Mouse (Mus musculus) forebrain, embryonic 16.5 days (tissue): ENCODE measurements at regions not wholly inside any gene's neighbourhood (a gene's known extent, or its start where the extent isn't known, plus 50 kb on each side); places are given as distances from the start of the nearest gene placed in this dataset.

Experiments used
- ATAC-seq: fragments of 200-750 bp; cut with Nextera tagmentation; 2 replicates; pipeline ENCODE4 v1.8.0; 2017; ENCODE audit warnings: mild to moderate bottlenecking, moderate library complexity
- H3K27ac ChIP-seq: fragments of 300-500 bp; sonication (generic); 2 replicates; pipeline ENCODE4 v1.5.1; 2014; ENCODE audit warnings: low read length, control low read depth
- H3K27me3 ChIP-seq: fragments of 300-500 bp; sonication (generic); replicated peaks from 2 replicates; pipeline ENCODE4 v1.6.1; 2014; ENCODE audit warnings: low read length; ENCODE audit not compliant: control insufficient read depth, insufficient read depth
- H3K36me3 ChIP-seq: fragments of 300-500 bp; sonication (generic); 2 replicates; pipeline ENCODE4 v1.6.1; 2014; ENCODE audit not compliant: control insufficient read depth, insufficient read depth
- H3K4me1 ChIP-seq: fragments of 300-500 bp; sonication (generic); replicated peaks from 2 replicates; pipeline ENCODE4 v1.6.1; 2014; ENCODE audit warnings: low read length; ENCODE audit not compliant: control insufficient read depth, insufficient read depth
- H3K4me2 ChIP-seq: fragments of 300-500 bp; sonication (generic); 2 replicates; pipeline ENCODE4 v1.6.1; 2014; ENCODE audit warnings: mild to moderate bottlenecking, low read length, control low read depth
- H3K4me3 ChIP-seq: fragments of 300-500 bp; sonication (generic); replicated peaks from 2 replicates; pipeline ENCODE4 v1.5.1; 2014; ENCODE audit warnings: mild to moderate bottlenecking, low read length, control low read depth
- H3K9ac ChIP-seq: fragments of 300-500 bp; sonication (generic); replicated peaks from 2 replicates; pipeline ENCODE4 v1.6.1; 2014; ENCODE audit warnings: low read depth, low read length, control low read depth
- H3K9me3 ChIP-seq: fragments of 300-500 bp; sonication (generic); 2 replicates; pipeline ENCODE4 v1.6.1; 2016; ENCODE audit warnings: low read length; ENCODE audit not compliant: control insufficient read depth
- WGBS: fragments of 180-500 bp; shearing (Covaris S2); extraction: QIAGEN DNeasy Blood & Tissue Kit; methylation state at CpG from one replicate; pipeline ENCODE4 v1.1.7; 2014; 5-methylcytosine and 5-hydroxymethylcytosine counted together

DNA sequence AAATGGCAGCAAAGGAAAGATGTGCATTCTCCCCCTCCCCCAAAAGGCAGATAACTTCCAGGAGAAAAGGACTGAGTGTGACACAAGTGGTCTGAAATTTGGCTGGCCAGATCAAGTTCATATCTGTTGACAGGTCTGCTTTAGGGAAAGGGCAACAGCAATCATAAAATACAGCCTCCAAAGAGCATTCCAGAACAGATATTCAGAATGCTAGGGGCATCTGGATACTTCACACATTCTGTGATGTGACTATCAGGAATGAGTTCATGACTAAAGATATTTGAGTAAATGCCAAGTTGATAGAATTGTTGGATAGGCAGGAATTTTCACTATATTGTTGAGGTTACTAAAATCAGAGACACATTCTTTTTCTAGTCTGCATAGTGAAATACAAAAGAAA is 208.2 kb downstream of the Inhba start:
- H3K4me3 ChIP-seq: no peak overlapping the region
- no peak overlapping the region for H3K4me2 ChIP-seq
- no peak overlapping the region for H3K9ac ChIP-seq
- H3K9me3 ChIP-seq: no peaks in the 10 kb centered on the region
- H3K27ac ChIP-seq: no peak overlapping the region
- H3K36me3 ChIP-seq: no peaks in the 10 kb centered on the region
- H3K4me1 ChIP-seq: no peaks in the 10 kb centered on the region
- no peaks in the 10 kb centered on the region for H3K27me3 ChIP-seq
- ATAC-seq: no peak

DNA sequence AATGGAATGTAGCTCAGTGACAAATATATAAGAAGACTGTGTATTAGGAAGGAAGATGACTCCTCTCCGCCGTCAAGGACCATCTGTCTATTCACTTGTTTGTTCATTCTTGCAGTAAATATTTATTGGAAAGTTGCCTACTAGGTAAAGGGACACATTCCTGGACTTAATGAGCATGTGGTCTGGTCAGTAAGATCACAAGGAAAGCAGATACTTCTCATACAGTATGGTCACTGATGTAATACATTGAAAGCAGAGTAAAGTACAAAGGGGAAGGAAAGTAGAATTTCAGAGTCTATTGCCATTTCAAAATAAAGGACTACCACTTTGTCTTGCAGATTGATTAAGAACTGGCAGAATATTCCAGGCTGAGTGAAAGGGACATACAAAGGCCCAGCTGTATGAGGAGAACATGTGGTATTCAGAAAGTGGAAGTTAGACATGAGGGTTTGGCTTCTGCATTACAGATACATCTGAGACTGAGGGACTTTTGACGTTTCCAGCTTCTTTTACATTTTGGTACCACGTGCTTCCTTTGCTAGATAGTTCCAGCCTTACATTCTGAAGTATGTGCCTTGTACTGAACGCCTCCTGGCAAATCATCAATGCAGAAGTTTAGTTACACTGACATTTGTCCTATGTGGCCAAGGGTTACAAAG is 211.4 kb downstream of the Inhba start:
- no peaks in the 10 kb centered on the region for H3K9me3 ChIP-seq
- no peak overlapping the region for H3K9ac ChIP-seq
- no peaks in the 10 kb centered on the region for H3K4me1 ChIP-seq
- WGBS: 70% methylated on average over 5 of the region's 5 CpGs
- no peak overlapping the region for H3K4me2 ChIP-seq
- no peaks in the 10 kb centered on the region for H3K27me3 ChIP-seq
- no peak overlapping the region for H3K27ac ChIP-seq
- no peaks in the 10 kb centered on the region for H3K36me3 ChIP-seq
- ATAC-seq: no peak
- H3K4me3 ChIP-seq: no peak overlapping the region

- ATAC-seq: no peak
- Histone ChIP-seq H3K27ac (no peak overlapping the region), H3K9ac (no peak overlapping the region), H3K27me3 (no peaks in the 10 kb centered on the region), H3K4me1 (no peaks in the 10 kb centered on the region), H3K4me2 (no peak overlapping the region), H3K36me3 (no peaks in the 10 kb centered on the region), H3K9me3 (no peaks in the 10 kb centered on the region), H3K4me3 (no peak overlapping the region)
- WGBS: 84% methylated on average over 3 of the region's 3 CpGs
Observed at GRCm38 (mm10) chr13:16261145-16261544, 249.5 kb downstream of the Inhba start.

DNA sequence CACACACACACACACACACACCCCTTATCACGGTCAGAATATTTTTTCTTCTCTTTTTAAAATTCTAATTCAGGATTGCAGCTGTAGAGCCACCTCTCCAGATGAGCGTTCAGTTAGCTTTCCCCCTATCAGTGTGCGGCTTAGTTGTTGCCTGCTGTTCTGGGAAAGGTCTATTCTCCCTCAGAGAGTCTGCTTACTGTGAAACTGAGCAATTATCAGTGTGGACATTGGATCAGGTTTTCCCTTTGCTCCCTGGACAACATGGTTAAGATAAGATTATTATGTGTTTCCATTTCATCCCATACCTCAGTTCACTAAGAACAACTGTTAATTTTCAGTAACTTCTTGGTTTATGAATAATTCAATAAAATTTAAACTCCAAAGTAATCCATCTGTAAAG is 268.3 kb downstream of the Inhba start:
- no peak overlapping the region for H3K27ac ChIP-seq
- H3K4me3 ChIP-seq: no peak overlapping the region
- no peaks in the 10 kb centered on the region for H3K27me3 ChIP-seq
- 95% methylated on average over 3 of the region's 3 CpGs for WGBS
- no peak overlapping the region for H3K4me2 ChIP-seq
- no peaks in the 10 kb centered on the region for H3K9me3 ChIP-seq
- no peak for ATAC-seq
- H3K36me3 ChIP-seq: no peaks in the 10 kb centered on the region
- H3K9ac ChIP-seq: no peak overlapping the region
- H3K4me1 ChIP-seq: 0 out of 2 replicates have a peak, but pooled peaks cover 2% of the 10 kb centered on the region

GRCm38 (mm10) chr13:16280742-16281141 is 269.1 kb downstream of the Inhba start:
- WGBS: 79% methylated on average over 2 of the region's 2 CpGs
- no peak overlapping the region for H3K9ac ChIP-seq
- no peak overlapping the region for H3K4me2 ChIP-seq
- no peaks in the 10 kb centered on the region for H3K9me3 ChIP-seq
- H3K27me3 ChIP-seq: no peaks in the 10 kb centered on the region
- H3K4me1 ChIP-seq: 0 out of 2 replicates have a peak, but pooled peaks cover 2% of the 10 kb centered on the region
- no peak for ATAC-seq
- H3K36me3 ChIP-seq: no peaks in the 10 kb centered on the region
- no peak overlapping the region for H3K27ac ChIP-seq
- no peak overlapping the region for H3K4me3 ChIP-seq

DNA sequence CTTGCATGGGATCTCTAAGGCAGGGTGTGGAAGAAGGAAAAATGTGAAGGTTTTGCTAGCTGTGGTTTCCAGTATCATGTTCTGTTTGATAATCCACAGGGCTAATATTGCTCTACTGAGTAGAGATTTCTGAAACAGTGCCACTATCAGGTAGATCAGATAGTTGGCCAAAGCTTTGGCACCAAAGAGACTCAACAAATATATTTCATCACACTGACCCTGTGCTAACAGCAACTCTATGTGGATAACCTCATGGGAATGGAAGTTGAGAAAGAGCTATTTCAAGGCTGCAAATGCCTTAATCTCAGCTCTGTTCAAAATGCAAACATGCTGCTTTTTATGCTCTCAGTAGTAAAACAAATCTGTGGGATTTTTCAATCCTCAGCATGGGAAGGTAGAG is 270.1 kb downstream of the Inhba start:
- no peak overlapping the region for H3K27ac ChIP-seq
- 0 out of 2 replicates have a peak, but pooled peaks cover 2% of the 10 kb centered on the region for H3K4me1 ChIP-seq
- no peak overlapping the region for H3K4me3 ChIP-seq
- no peak for ATAC-seq
- no peaks in the 10 kb centered on the region for H3K36me3 ChIP-seq
- no peaks in the 10 kb centered on the region for H3K27me3 ChIP-seq
- H3K9ac ChIP-seq: no peak overlapping the region
- no peaks in the 10 kb centered on the region for H3K9me3 ChIP-seq
- no peak overlapping the region for H3K4me2 ChIP-seq

GRCm38 (mm10) chr13:16282230-16282629 is 270.6 kb downstream of the Inhba start:
- Histone ChIP-seq H3K9ac (no peak overlapping the region), H3K9me3 (no peaks in the 10 kb centered on the region), H3K27me3 (no peaks in the 10 kb centered on the region), H3K36me3 (no peaks in the 10 kb centered on the region), H3K27ac (no peak overlapping the region), H3K4me2 (no peak overlapping the region), H3K4me3 (no peak overlapping the region), H3K4me1 (0 out of 2 replicates have a peak, but pooled peaks cover 2% of the 10 kb centered on the region)
- WGBS: 38% methylated on average over 2 of the region's 2 CpGs
- ATAC-seq: no peak

- WGBS: 70% methylated on average over 4 of the region's 4 CpGs
- ATAC-seq: no peak
- no peak overlapping the region for H3K9ac ChIP-seq
- H3K4me1 ChIP-seq: 0 out of 2 replicates have a peak, but pooled peaks cover 2% of the 10 kb centered on the region
- H3K4me2 ChIP-seq: no peak overlapping the region
- H3K9me3 ChIP-seq: no peaks in the 10 kb centered on the region
- no peak overlapping the region for H3K4me3 ChIP-seq
- H3K36me3 ChIP-seq: no peaks in the 10 kb centered on the region
- H3K27ac ChIP-seq: no peak overlapping the region
- no peaks in the 10 kb centered on the region for H3K27me3 ChIP-seq
Observed at GRCm38 (mm10) chr13:16283336-16283735, 271.7 kb downstream of the Inhba start.

DNA sequence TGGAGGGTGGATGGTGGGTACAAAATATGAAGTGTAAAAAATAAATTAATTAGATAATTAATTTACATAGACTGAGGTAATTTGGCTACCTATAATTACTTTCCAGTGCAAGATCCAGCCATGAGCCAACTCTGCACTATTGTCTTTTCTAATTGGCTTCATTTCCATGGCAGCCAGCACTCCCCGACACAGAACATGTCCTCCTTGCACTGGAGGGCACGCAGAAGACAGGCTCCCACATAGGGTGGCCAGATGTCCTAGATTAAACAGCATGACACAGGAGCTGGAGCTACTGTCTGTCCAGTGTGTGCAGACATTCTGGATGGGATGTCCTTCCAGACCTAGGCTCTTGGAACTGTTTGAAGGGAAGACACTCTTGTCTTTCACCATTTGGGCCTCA is 278.0 kb downstream of the Inhba start:
- no peak overlapping the region for H3K4me3 ChIP-seq
- 0 out of 2 replicates have a peak, but pooled peaks have one; percentile 31 for ATAC-seq
- 49% methylated on average over 2 of the region's 2 CpGs for WGBS

GRCm38 (mm10) chr13:16290784-16291183 is 279.1 kb downstream of the Inhba start:
- WGBS: 50% methylated on average over 2 of the region's 2 CpGs

More for the DNA sequence above, 278.0 kb downstream of the Inhba start:
- H3K4me2 ChIP-seq: no peak overlapping the region
- H3K9me3 ChIP-seq: no peaks in the 10 kb centered on the region
- H3K27ac ChIP-seq: no peak overlapping the region
- H3K27me3 ChIP-seq: no peaks in the 10 kb centered on the region
- H3K36me3 ChIP-seq: no peaks in the 10 kb centered on the region
- H3K4me1 ChIP-seq: 0 out of 2 replicates have a peak, but pooled peaks cover 2% of the 10 kb centered on the region
- H3K9ac ChIP-seq: no peak overlapping the region

More at GRCm38 (mm10) chr13:16290784-16291183, 279.1 kb downstream of the Inhba start:
- Histone ChIP-seq H3K9ac (no peak overlapping the region), H3K4me1 (0 out of 2 replicates have a peak, but pooled peaks cover 2% of the 10 kb centered on the region), H3K4me3 (no peak overlapping the region), H3K36me3 (no peaks in the 10 kb centered on the region), H3K9me3 (no peaks in the 10 kb centered on the region), H3K4me2 (no peak overlapping the region), H3K27me3 (no peaks in the 10 kb centered on the region), H3K27ac (no peak overlapping the region)
- peak; percentile 80 for ATAC-seq
